Mouse (Mus musculus) lung, postnatal 0 days (tissue): Measurements from ENCODE around the gene 1110008L16Rik. TPM values are rescaled to one million over a fixed set of nuclear protein-coding genes. Genes with fewer than 3 reads are reported as not detected.

Source experiments
- ATAC-seq: fragments of 200-750 bp; cut with Nextera tagmentation; 2 replicates; pipeline ENCODE4 v1.8.0; 2017; ENCODE audit warnings: moderate library complexity
- DNase-seq: peaks from one replicate; pipeline ENCODE4 v3.0.0-alpha.2; 2016; ENCODE audit warnings: low spot score
- H3K27ac ChIP-seq: fragments of 300-500 bp; sonication (generic); 2 replicates; pipeline ENCODE4 v1.5.1; 2014; ENCODE audit warnings: antibody characterized with exemption, mild to moderate bottlenecking, low read length, mixed read lengths
- H3K27me3 ChIP-seq: fragments of 300-500 bp; sonication (generic); replicated peaks from 2 replicates; pipeline ENCODE4 v1.6.1; 2014; ENCODE audit warnings: low read length, mixed read lengths; ENCODE audit not compliant: insufficient read depth
- H3K36me3 ChIP-seq: fragments of 300-500 bp; sonication (generic); 2 replicates; pipeline ENCODE4 v1.6.1; 2014; ENCODE audit warnings: low read length, mixed read lengths; ENCODE audit not compliant: insufficient read depth
- H3K4me1 ChIP-seq: fragments of 300-500 bp; sonication (generic); 2 replicates; pipeline ENCODE4 v1.6.1; 2014; ENCODE audit warnings: antibody characterized with exemption, low read depth, low read length, mixed read lengths; ENCODE audit not compliant: insufficient read depth
- H3K4me2 ChIP-seq: fragments of 300-500 bp; sonication (generic); replicated peaks from 2 replicates; pipeline ENCODE4 v1.6.1; 2014; ENCODE audit warnings: low read depth, mild to moderate bottlenecking, low read length, moderate library complexity, mixed read lengths
- H3K4me3 ChIP-seq: fragments of 300-500 bp; sonication (generic); 2 replicates; pipeline ENCODE4 v1.5.1; 2014; ENCODE audit warnings: low read depth, low read length
- H3K9ac ChIP-seq: fragments of 300-500 bp; sonication (generic); replicated peaks from 2 replicates; pipeline ENCODE4 v1.6.1; 2014; ENCODE audit warnings: low read depth, mild to moderate bottlenecking
- H3K9me3 ChIP-seq: fragments of 300-500 bp; sonication (generic); 2 replicates; pipeline ENCODE4 v1.6.1; 2016; ENCODE audit warnings: low read length, mixed read lengths
- CTCF ChIP-seq: IDR thresholded peaks from 2 replicates; pipeline ENCODE4 v1.5.1; 2016; ENCODE audit warnings: antibody characterized with exemption, mild to moderate bottlenecking
- EP300 ChIP-seq: IDR thresholded peaks from 2 replicates; pipeline ENCODE4 v1.6.1; 2016; ENCODE audit warnings: antibody characterized with exemption, mild to moderate bottlenecking, control low read depth
- WGBS: fragments of 180-500 bp; shearing (Covaris S2); extraction: QIAGEN DNeasy Blood & Tissue Kit; methylation state at CpG from one replicate; pipeline ENCODE4 v1.1.7; 2014; 5-methylcytosine and 5-hydroxymethylcytosine counted together
- polyA plus RNA-seq: library from polyadenylated mRNA; unstranded; fragments of >200 nt; fragmentation: Nextera tagmentation; extraction: Ambion mirVana; gene quantifications from 2 replicates; pipeline ENCODE4 v1.2.1, GENCODE M21; 2015

Gene 1110008L16Rik
- polyA plus RNA-seq, 1 experiment from 2014 or later: 8.1 TPM

DNA sequence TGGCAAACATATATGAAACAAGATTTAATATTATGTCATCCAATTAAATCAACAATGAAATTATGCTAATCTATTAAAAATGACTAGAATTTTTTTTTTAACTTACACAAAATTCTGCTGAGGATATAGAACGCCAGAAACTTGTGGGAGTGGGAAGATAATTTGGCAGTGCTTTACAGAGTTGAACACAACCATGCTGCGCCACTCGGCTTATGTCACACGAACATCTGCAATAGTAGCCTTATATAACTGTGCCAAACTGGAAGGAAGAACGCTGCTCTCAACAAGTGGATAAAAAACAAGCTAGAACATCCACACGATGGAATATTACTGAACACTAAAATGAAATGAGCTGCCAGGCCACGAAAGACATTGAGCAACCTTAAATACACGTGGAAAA, 129.8 kb downstream of the 1110008L16Rik start:
- Histone ChIP-seq H3K9ac (no peak overlapping the region), H3K4me3 (no peak overlapping the region), H3K4me2 (no peak overlapping the region), H3K9me3 (no peaks in the 10 kb centered on the region), H3K27ac (no peak overlapping the region), H3K27me3 (no peaks in the 10 kb centered on the region), H3K36me3 (no peaks in the 10 kb centered on the region), H3K4me1 (no peaks in the 10 kb centered on the region)
- TF ChIP-seq EP300 (no peak), CTCF (no peak)
- ATAC-seq: no peak
- DNase-seq: no peak
- WGBS: 76% methylated on average over 8 of the region's 8 CpGs

DNA sequence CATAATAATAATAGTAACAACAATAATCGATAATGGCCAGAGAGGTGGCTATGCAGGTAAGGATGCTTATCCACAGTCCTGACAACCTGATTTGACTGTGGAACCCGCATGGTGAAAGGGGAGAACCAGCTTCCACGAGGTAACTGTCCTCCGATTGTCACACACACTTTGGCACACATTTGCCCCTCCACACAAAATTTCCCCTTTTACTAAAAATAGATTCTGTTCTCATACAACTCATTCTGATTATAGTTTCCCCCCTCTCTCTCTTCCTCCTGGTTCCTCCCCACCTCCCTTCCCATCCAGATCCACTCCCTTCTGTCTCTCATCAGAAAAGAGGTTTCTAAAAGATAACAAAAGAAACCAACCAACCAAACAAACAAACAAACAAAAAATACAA, 130.6 kb downstream of the 1110008L16Rik start:
- Histone ChIP-seq H3K27ac (no peak overlapping the region), H3K4me2 (no peak overlapping the region), H3K9ac (no peak overlapping the region), H3K9me3 (no peaks in the 10 kb centered on the region), H3K4me3 (no peak overlapping the region), H3K36me3 (no peaks in the 10 kb centered on the region), H3K27me3 (no peaks in the 10 kb centered on the region), H3K4me1 (no peaks in the 10 kb centered on the region)
- TF ChIP-seq EP300 (no peak), CTCF (no peak)
- ATAC-seq (no peak), DNase-seq (no peak)
- WGBS: 75% methylated on average over 4 of the region's 4 CpGs

Other genes with a start within 250 kb of the 1110008L16Rik start
- gene 2700097O09Rik, start 219.5 kb upstream of the 1110008L16Rik start, polyA plus RNA-seq: 14.4 and 14.6 TPM in 2 replicates
- gene Srp54a, start 219.3 kb upstream of the 1110008L16Rik start, polyA plus RNA-seq: 124 and 130 TPM in 2 replicates
- 53.0 and 56.1 TPM in 2 replicates for gene Fam177a, start 175.1 kb upstream of the 1110008L16Rik start, polyA plus RNA-seq
- 41.1 and 47.5 TPM in 2 replicates for gene Srp54b, start 144.5 kb upstream of the 1110008L16Rik start, polyA plus RNA-seq
- gene 1700047I17Rik2, start 100.0 kb upstream of the 1110008L16Rik start, polyA plus RNA-seq: not detected in 2 replicates
- 52.8 and 57.9 TPM in 2 replicates for gene Srp54c, start 69.4 kb upstream of the 1110008L16Rik start, polyA plus RNA-seq
- gene Ppp2r3c, start 3.4 kb downstream of the 1110008L16Rik start, polyA plus RNA-seq: 7.6 and 8.2 TPM in 2 replicates
- 281 and 292 TPM in 2 replicates for gene Psma6, start 84.6 kb downstream of the 1110008L16Rik start, polyA plus RNA-seq
- 184 and 297 TPM in 2 replicates for gene Nfkbia, start 193.1 kb downstream of the 1110008L16Rik start, polyA plus RNA-seq